Mouse (Mus musculus) intestine, postnatal 0 days (tissue): ENCODE measurements around the gene Flot1. TPM values are rescaled to one million over a fixed set of nuclear protein-coding genes. Genes with fewer than 3 reads are reported as not detected.
A peak's percentile ranks its signal among the peaks of the same experiment; 100 is the strongest.

Source experiments
- ATAC-seq: fragments of 200-750 bp; cut with Nextera tagmentation; 2 replicates; pipeline ENCODE4 v1.8.0; 2017; ENCODE audit warnings: mild to moderate bottlenecking, moderate TSS enrichment, moderate library complexity
- H3K27ac ChIP-seq: fragments of 300-500 bp; sonication (generic); 2 replicates; pipeline ENCODE4 v1.5.1; 2014; ENCODE audit warnings: mild to moderate bottlenecking, low read depth, low read length, moderate library complexity
- H3K27me3 ChIP-seq: fragments of 300-500 bp; sonication (generic); replicated peaks from 2 replicates; pipeline ENCODE4 v1.6.1; 2014; ENCODE audit warnings: low read length, mixed read lengths; ENCODE audit not compliant: control insufficient read depth, insufficient read depth
- H3K36me3 ChIP-seq: fragments of 300-500 bp; sonication (generic); 2 replicates; pipeline ENCODE4 v1.6.1; 2014; ENCODE audit warnings: mild to moderate bottlenecking, moderate library complexity; ENCODE audit not compliant: control insufficient read depth, insufficient read depth
- H3K4me1 ChIP-seq: fragments of 300-500 bp; sonication (generic); replicated peaks from 2 replicates; pipeline ENCODE4 v1.6.1; 2014; ENCODE audit warnings: antibody characterized with exemption, low read length, mixed read lengths; ENCODE audit not compliant: control insufficient read depth, insufficient read depth
- H3K4me2 ChIP-seq: fragments of 300-500 bp; sonication (generic); replicated peaks from 2 replicates; pipeline ENCODE4 v1.6.1; 2014; ENCODE audit warnings: low read depth, mild to moderate bottlenecking, moderate library complexity
- H3K4me3 ChIP-seq: fragments of 300-500 bp; sonication (generic); 2 replicates; pipeline ENCODE4 v1.5.1; 2014; ENCODE audit warnings: low read depth, low read length
- H3K9ac ChIP-seq: fragments of 300-500 bp; sonication (generic); 2 replicates; pipeline ENCODE4 v1.6.1; 2014; ENCODE audit warnings: mild to moderate bottlenecking, low read depth, low read length
- H3K9me3 ChIP-seq: fragments of 300-500 bp; sonication (generic); 2 replicates; pipeline ENCODE4 v1.6.1; 2016; ENCODE audit warnings: mixed run types; ENCODE audit not compliant: control insufficient read depth
- CTCF ChIP-seq: sonication (generic); IDR thresholded peaks from 2 replicates; pipeline ENCODE4 v1.5.1; 2016; ENCODE audit warnings: low read depth, mild to moderate bottlenecking, control low read depth, antibody characterized with exemption, moderate library complexity
- WGBS: fragments of 180-500 bp; shearing (Covaris S2); extraction: QIAGEN DNeasy Blood & Tissue Kit; methylation state at CpG from one replicate; pipeline ENCODE4 v1.1.7; 2014; 5-methylcytosine and 5-hydroxymethylcytosine counted together
- polyA plus RNA-seq: library from polyadenylated mRNA; unstranded; fragments of >200 nt; fragmentation: Nextera tagmentation; extraction: Ambion mirVana; gene quantifications from 2 replicates; pipeline ENCODE4 v1.2.1, GENCODE M21; 2015

Gene Flot1
- polyA plus RNA-seq, 1 experiment from 2014 or later, result 56.4 TPM

- peak overlapping the region; percentile 56 for H3K4me2 ChIP-seq
- no peaks in the 10 kb centered on the region for H3K4me1 ChIP-seq
- TF ChIP-seq CTCF, result no peak
- H3K9me3 ChIP-seq, result no peaks in the 10 kb centered on the region
- peaks cover 3% of the 10 kb centered on the region; the same call in 1 of the 2 replicates for H3K36me3 ChIP-seq
- ATAC-seq, result no peak
- no peaks in the 10 kb centered on the region for H3K27me3 ChIP-seq
- peak overlapping the region; percentile 31; the same call in 1 of the 2 replicates for H3K27ac ChIP-seq
- H3K9ac ChIP-seq, result peak overlapping the region; percentile 35; the same call in 1 of the 2 replicates
- H3K4me3 ChIP-seq, result peak overlapping the region; percentile 53
- 44% methylated on average over 14 of the region's 14 CpGs for WGBS
Measured at GRCm38 (mm10) chr17:35840561-35840960, 17.5 kb downstream of the Flot1 start.

- peak within 1 kb of the TSS; percentile 31 for H3K27ac ChIP-seq
- H3K9me3 ChIP-seq, result no peaks in the 10 kb centered on the region
- ATAC-seq, result peak; percentile 92
- H3K4me3 ChIP-seq, result peak within 1 kb of the TSS; percentile 53
- peak within 1 kb of the TSS; percentile 35 for H3K9ac ChIP-seq
- peak; percentile 58 for TF ChIP-seq CTCF
- no peaks in the 10 kb centered on the region for H3K4me1 ChIP-seq
- WGBS, result under 1% methylated on average over 59 of the region's 59 CpGs
- peaks cover 6% of the 10 kb centered on the region for H3K36me3 ChIP-seq
- no peaks in the 10 kb centered on the region for H3K27me3 ChIP-seq
- peak within 1 kb of the TSS; percentile 62 for H3K4me2 ChIP-seq
Measured at GRCm38 (mm10) chr17:35841076-35841950, 18.3 kb downstream of the Flot1 start, which contains the start of gene Mdc1. Gene Mdc1, plus strand, starts transcription at chr17:35841515.

GRCm38 (mm10) chr17:35842006-35842405 lies 19.0 kb downstream of the Flot1 start:
- H3K4me3 ChIP-seq, result peak overlapping the region; percentile 53
- 0 out of 2 replicates have a peak overlapping the region, but pooled peaks have one; percentile 29 for H3K27ac ChIP-seq
- no peaks in the 10 kb centered on the region for H3K4me1 ChIP-seq
- WGBS, result 13% methylated on average over 11 of the region's 11 CpGs
- no peaks in the 10 kb centered on the region for H3K27me3 ChIP-seq
- TF ChIP-seq CTCF, result no peak
- H3K4me2 ChIP-seq, result peak overlapping the region; percentile 62
- H3K36me3 ChIP-seq, result peaks cover 11% of the 10 kb centered on the region
- H3K9me3 ChIP-seq, result no peaks in the 10 kb centered on the region
- no peak for ATAC-seq
- peak overlapping the region; percentile 31 for H3K9ac ChIP-seq

GRCm38 (mm10) chr17:35843514-35843913 lies 20.5 kb downstream of the Flot1 start:
- WGBS, result 96% methylated on average over 3 of the region's 3 CpGs
- Histone ChIP-seq H3K27me3 (no peaks in the 10 kb centered on the region), H3K9me3 (no peaks in the 10 kb centered on the region), H3K27ac (no peak overlapping the region), H3K36me3 (peaks cover 26% of the 10 kb centered on the region), H3K9ac (no peak overlapping the region), H3K4me2 (no peak overlapping the region), H3K4me1 (no peaks in the 10 kb centered on the region), H3K4me3 (no peak overlapping the region)
- TF ChIP-seq CTCF, result peak; percentile 47
- no peak for ATAC-seq

- Histone ChIP-seq H3K9ac (no peak overlapping the region), H3K4me1 (no peaks in the 10 kb centered on the region), H3K27me3 (no peaks in the 10 kb centered on the region), H3K4me2 (no peak overlapping the region), H3K27ac (no peak overlapping the region), H3K4me3 (no peak overlapping the region), H3K36me3 (peaks cover 68% of the 10 kb centered on the region), H3K9me3 (no peaks in the 10 kb centered on the region)
- 56% methylated on average over 1 of the region's 1 CpGs for WGBS
- peak; percentile 48 for ATAC-seq
- peak; percentile 65 for TF ChIP-seq CTCF
Measured at GRCm38 (mm10) chr17:35848112-35848511, 25.1 kb downstream of the Flot1 start.

- Histone ChIP-seq H3K27ac (no peak overlapping the region; the same call in 1 of the 2 replicates), H3K36me3 (peaks cover 83% of the 10 kb centered on the region), H3K4me1 (no peaks in the 10 kb centered on the region), H3K9me3 (no peaks in the 10 kb centered on the region), H3K4me3 (no peak overlapping the region), H3K27me3 (no peaks in the 10 kb centered on the region), H3K4me2 (no peak overlapping the region), H3K9ac (no peak overlapping the region)
- whole genome bisulfite sequencing, result 86% methylated on average over 3 of the region's 3 CpGs
- ATAC-seq, result no peak
- no peak for TF ChIP-seq CTCF
Measured at GRCm38 (mm10) chr17:35850974-35851373, 27.9 kb downstream of the Flot1 start.
